Mouse (Mus musculus) midbrain, embryonic 10.5 days (tissue): ENCODE results near the gene Irs4. TPM values are rescaled to one million over a fixed set of nuclear protein-coding genes. Genes with fewer than 3 reads are reported as not detected.

ENCODE experiments used
- DNase-seq: peaks from one replicate; pipeline ENCODE4 v3.0.0-alpha.2; 2017; ENCODE audit warnings: low spot score
- H3K27ac ChIP-seq: fragments of 300-500 bp; sonication (generic); replicated peaks from 2 replicates; pipeline ENCODE4 v1.5.1; 2016; ENCODE audit warnings: mild to moderate bottlenecking
- H3K27me3 ChIP-seq: fragments of 300-500 bp; sonication (generic); 2 replicates; pipeline ENCODE4 v1.6.1; 2016; ENCODE audit warnings: low read depth, mild to moderate bottlenecking; ENCODE audit not compliant: poor library complexity, severe bottlenecking
- H3K36me3 ChIP-seq: fragments of 300-500 bp; sonication (generic); 2 replicates; pipeline ENCODE4 v1.6.1; 2016; ENCODE audit warnings: mild to moderate bottlenecking, moderate library complexity
- H3K4me1 ChIP-seq: fragments of 300-500 bp; sonication (generic); 2 replicates; pipeline ENCODE4 v1.6.1; 2016
- H3K4me3 ChIP-seq: fragments of 300-500 bp; sonication (generic); 2 replicates; pipeline ENCODE4 v1.5.1; 2016; ENCODE audit warnings: mild to moderate bottlenecking, moderate library complexity
- H3K9me3 ChIP-seq: fragments of 300-500 bp; sonication (generic); replicated peaks from 2 replicates; pipeline ENCODE4 v1.6.1; 2016; ENCODE audit warnings: mild to moderate bottlenecking
- WGBS: fragments of 180-500 bp; shearing (Covaris S2); methylation state at CpG from one replicate; pipeline ENCODE4 v1.1.7; 2016; 5-methylcytosine and 5-hydroxymethylcytosine counted together
- polyA plus RNA-seq: library from polyadenylated mRNA; unstranded; fragments of >200 nt; fragmentation: Nextera tagmentation; extraction: Ambion mirVana; gene quantifications from 2 replicates; pipeline ENCODE4 v1.2.1, GENCODE M21; 2016

The Irs4 gene
- polyA plus RNA-seq, result 1.0 and 1.5 TPM in 2 replicates

DNA sequence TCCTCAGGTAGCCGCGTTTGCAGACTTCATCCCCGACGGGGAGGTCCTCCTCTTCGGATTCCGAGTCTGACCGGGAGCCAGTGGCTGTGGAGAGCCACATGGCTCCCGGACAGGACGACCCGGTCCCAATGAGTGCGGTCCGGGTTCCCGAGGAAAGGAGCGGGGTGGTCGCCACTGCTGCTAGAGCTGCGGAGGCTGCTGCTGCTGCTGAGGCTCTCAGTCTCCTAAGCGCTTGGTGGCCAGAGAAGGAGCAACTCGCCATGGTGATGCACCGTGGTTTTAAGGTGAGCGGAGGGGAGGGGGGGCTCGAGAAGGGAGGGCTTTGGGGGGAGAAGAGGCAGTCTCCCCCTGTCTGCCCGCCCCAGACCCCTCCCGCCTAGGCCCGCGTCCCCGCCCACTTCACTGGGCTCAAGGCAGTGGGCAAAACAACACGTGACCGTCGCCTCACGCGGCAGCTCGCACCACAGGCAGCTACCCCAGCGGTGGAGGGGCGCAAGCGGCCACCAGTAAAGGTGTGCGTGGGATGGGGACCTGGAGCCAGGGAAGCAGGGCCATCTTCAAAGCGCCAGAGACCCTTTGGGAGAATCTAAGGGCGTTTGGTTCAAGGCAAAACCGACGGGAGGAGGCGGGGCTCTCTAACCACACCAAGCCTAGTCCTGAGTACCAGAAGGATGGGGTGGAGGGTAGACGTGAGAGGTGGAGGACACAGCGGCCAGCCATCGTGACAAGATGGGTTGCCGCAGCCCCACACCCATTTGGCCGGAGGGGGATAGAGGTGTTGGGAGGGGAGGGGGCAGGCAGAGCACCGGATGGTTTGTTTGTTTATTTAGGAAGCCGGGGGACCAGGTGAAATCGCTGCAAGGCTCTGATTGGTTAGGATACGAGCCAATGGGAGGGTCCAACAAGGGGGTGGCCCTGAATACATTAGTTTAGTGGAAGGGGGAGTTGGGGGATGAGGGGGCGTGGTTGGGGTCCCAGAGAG lies at the start of gene Irs4:
Gene Irs4 (minus strand): TSS at position 327 of the 982 bp plus-strand sequence.
- Histone ChIP-seq H3K4me3 (peak within 1 kb of the TSS; percentile 57), H3K27ac (no peak within 1 kb of the TSS), H3K36me3 (no peaks in the 10 kb centered on the region), H3K9me3 (no peaks in the 10 kb centered on the region), H3K27me3 (peaks cover 100% of the 10 kb centered on the region), H3K4me1 (peaks cover 17% of the 10 kb centered on the region)
- peak; percentile 63 for DNase-seq
- 23% methylated on average over 47 of the region's 51 CpGs for WGBS

DNA sequence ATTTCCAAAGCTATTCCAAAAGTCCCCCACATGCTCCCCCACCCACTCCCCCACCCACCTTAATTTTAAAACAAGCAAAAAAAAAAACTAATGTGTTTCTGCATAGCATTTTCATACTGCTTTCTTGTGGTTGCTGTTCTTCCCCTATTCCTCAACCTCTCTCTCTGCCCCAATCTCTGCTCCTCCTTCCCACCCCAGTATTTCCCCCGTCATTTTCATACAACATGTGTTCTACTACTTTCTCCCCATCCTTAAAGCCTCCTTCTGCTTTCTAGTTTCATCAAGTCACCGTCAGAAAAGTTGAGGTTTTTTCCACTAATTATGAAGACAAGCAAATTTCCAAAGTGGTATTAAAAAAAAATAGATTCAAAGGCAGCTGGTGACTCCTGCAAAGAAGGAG lies 25.3 kb upstream of the Irs4 start:
- H3K27ac ChIP-seq, result no peak overlapping the region
- no peaks in the 10 kb centered on the region for H3K9me3 ChIP-seq
- 66% methylated on average over 2 of the region's 2 CpGs for WGBS
- H3K36me3 ChIP-seq, result no peaks in the 10 kb centered on the region
- no peak for DNase-seq
- H3K27me3 ChIP-seq, result peaks cover 9% of the 10 kb centered on the region
- H3K4me1 ChIP-seq, result no peaks in the 10 kb centered on the region
- H3K4me3 ChIP-seq, result no peak overlapping the region

DNA sequence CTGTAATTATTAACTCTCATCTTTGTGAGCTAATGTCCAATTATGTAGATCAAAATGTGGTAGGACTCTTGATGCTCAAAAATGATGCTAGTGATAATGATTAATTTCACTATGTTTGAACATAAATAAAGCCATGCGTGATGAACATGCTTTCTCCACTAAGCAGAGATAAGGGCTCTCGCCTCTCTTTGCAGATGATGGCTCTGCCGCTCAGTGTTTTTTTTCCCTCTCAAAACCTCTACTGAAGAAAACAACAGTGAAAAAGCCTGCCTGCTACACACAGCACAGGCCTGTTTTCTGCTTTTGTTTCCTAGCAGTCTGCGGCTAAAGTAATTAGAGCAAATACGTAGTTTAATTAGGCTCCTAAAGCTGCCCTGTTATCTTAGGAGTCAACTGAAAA lies 4.5 kb upstream of the Irs4 start:
- no peak overlapping the region for H3K27ac ChIP-seq
- DNase-seq, result no peak
- no peaks in the 10 kb centered on the region for H3K36me3 ChIP-seq
- no peaks in the 10 kb centered on the region; the same call in 1 of the 2 replicates for H3K4me1 ChIP-seq
- no peaks in the 10 kb centered on the region for H3K9me3 ChIP-seq
- no peak overlapping the region for H3K4me3 ChIP-seq
- H3K27me3 ChIP-seq, result peaks cover 70% of the 10 kb centered on the region
- 54% methylated on average over 5 of the region's 5 CpGs for WGBS

DNA sequence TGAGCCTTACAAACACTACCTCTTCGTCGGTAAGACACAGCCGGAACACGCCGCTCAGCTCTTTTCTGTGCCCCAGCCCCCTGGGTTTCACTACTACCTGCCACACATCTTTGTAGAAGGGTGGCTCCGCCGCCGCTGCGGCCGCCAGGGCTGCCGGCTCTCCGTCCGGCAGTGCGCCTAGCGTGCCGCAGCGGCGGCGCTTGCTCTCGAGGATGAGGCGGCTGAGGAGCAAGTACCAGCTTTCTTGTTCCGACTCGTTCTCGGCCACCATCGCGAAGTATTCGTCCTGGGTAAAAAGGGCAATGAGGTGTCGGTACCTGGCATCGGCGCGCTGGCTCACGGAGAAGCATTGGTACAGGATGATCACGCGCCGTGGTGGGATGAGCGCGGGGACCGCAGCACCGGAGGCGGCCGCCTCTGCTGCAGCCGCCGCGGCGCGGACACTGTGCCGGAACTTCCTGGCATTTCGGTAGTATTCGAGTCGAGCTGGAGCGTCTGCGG lies 622 bp downstream of the Irs4 start:
- H3K9me3 ChIP-seq, result no peaks in the 10 kb centered on the region
- H3K27ac ChIP-seq, result no peak overlapping the region
- peak; percentile 51 for DNase-seq
- peaks cover 22% of the 10 kb centered on the region for H3K4me1 ChIP-seq
- no peaks in the 10 kb centered on the region for H3K36me3 ChIP-seq
- WGBS, result 18% methylated on average over 52 of the region's 52 CpGs
- peak overlapping the region; percentile 57 for H3K4me3 ChIP-seq
- H3K27me3 ChIP-seq, result peaks cover 100% of the 10 kb centered on the region

DNA sequence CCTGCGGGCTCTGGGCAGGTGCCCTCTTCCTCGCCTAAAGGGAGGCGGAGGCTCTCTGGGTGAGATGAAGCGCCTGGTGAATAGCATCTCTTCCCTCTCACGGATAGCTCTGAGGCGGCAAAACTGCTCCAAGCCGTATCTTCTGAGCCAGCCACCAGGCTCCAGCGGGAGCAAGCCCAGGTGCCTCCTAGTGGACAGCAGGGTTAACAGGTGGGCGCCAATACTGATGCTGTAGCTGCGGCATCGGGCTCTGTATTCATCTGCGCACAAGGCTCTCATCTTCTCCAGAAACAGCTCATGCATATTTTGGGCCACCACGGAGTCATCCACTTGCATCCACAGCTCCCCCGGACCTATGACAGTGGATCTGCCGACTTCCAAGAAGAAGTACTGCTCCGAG lies 1.1 kb downstream of the Irs4 start:
- peak; percentile 33 for DNase-seq
- Histone ChIP-seq H3K27ac (no peak overlapping the region), H3K36me3 (no peaks in the 10 kb centered on the region), H3K9me3 (no peaks in the 10 kb centered on the region), H3K4me3 (peak overlapping the region; percentile 57), H3K27me3 (peaks cover 100% of the 10 kb centered on the region), H3K4me1 (peaks cover 22% of the 10 kb centered on the region)
- WGBS, result 19% methylated on average over 16 of the region's 16 CpGs

DNA sequence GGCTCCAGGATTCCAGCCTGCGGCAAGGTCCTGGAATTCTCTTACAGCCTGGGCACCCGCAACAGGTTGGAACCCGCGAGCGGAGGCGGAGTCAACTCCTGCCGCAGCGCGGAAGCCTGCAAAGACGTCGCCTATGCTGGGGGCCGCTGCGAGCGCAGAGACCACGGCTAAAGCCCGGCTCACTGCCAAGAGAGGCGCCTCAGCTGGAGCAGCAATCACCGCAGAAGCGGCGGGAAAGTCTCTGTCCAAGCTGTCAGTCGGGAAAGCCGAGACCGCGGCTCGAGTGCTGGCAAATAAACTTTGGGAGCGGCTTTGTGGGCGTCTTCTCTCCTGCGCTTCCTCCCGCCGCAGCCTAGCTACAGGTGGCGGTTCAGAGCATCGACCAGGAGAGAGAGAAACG lies 3.3 kb downstream of the Irs4 start:
- peaks cover 99% of the 10 kb centered on the region for H3K27me3 ChIP-seq
- 24% methylated on average over 33 of the region's 33 CpGs for WGBS
- no peak overlapping the region for H3K27ac ChIP-seq
- no peaks in the 10 kb centered on the region for H3K36me3 ChIP-seq
- no peaks in the 10 kb centered on the region for H3K9me3 ChIP-seq
- peak; percentile 48 for DNase-seq
- peak overlapping the region; percentile 54 for H3K4me3 ChIP-seq
- H3K4me1 ChIP-seq, result peaks cover 22% of the 10 kb centered on the region

Other genes with a start within 250 kb of the Irs4 start
- 9.6 and 9.9 TPM in 2 replicates for gene Col4a5, start 249.9 kb downstream of the Irs4 start, polyA plus RNA-seq
- 0.44 and 0.78 TPM in 2 replicates for gene Gm15294, start 150.0 kb upstream of the Irs4 start, polyA plus RNA-seq